Mouse (Mus musculus) heart, adult 2 months (tissue): Measurements from ENCODE around the gene Dad1.

Experiments used
- CTCF ChIP-seq: fragments of 200-600 bp; IDR thresholded peaks from 2 replicates; pipeline ENCODE4 v1.8.1; 2022; ENCODE audit warnings: antibody characterized with exemption, mild to moderate bottlenecking, moderate library complexity
- EP300 ChIP-seq: fragments of 200-500 bp; IDR thresholded peaks from 2 replicates; pipeline ENCODE4 v1.6.1; 2011; ENCODE audit warnings: low read depth, low read length, control low read depth; ENCODE audit not compliant: insufficient read depth
- POLR2A ChIP-seq: fragments of 200-500 bp; IDR thresholded peaks from 2 replicates; pipeline ENCODE4 v1.6.1; 2011; ENCODE audit warnings: mild to moderate bottlenecking, low read depth, low read length, control low read depth; ENCODE audit not compliant: insufficient read depth

DNA sequence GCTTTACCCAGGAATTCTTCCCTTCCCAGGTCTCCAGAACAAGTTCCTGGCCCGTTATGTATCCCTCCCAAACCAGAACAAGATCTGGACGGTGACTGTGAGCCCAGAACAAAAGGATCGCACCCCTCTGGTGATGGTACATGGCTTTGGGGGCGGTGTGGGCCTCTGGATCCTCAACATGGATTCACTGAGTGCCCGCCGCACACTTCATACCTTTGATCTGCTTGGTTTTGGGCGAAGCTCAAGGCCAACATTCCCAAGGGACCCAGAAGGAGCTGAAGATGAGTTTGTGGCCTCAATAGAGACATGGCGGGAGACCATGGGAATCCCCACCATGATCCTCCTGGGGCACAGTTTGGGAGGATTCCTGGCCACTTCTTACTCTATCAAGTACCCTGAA is 8.7 kb upstream of the Dad1 start:
- TF ChIP-seq EP300: no peak
- no peak for TF ChIP-seq CTCF
- no peak for TF ChIP-seq POLR2A
